Mouse (Mus musculus): ENCODE measurements around the gene Gstp2.

Gstp2 gene

GRCm38 (mm10) chr19:4011086-4011485, 34.7 kb downstream of the Gstp2 start:
- DNase-seq (ENCODE audit: low spot score in 2 of 2), result no peak

GRCm38 (mm10) chr19:4005971-4006370, 39.9 kb downstream of the Gstp2 start:
- no peak for DNase-seq (ENCODE audit: low spot score in 2 of 2)

GRCm38 (mm10) chr19:4005091-4005490, 40.7 kb downstream of the Gstp2 start:
- no peak for DNase-seq (ENCODE audit: low spot score in 2 of 2)

- no peak for DNase-seq (ENCODE audit: low spot score in 2 of 2)
These were observed 41.5 kb downstream of the Gstp2 start for GRCm38 (mm10) chr19:4004331-4004730.

GRCm38 (mm10) chr19:4003641-4004040, 42.2 kb downstream of the Gstp2 start:
- no peak for DNase-seq (ENCODE audit: low spot score in 2 of 2)

- no peak for DNase-seq (ENCODE audit: low spot score in 2 of 2)
These were observed 42.7 kb downstream of the Gstp2 start, which contains the start of gene Doc2g for GRCm38 (mm10) chr19:4003112-4003511. Gene Doc2g, plus strand, starts transcription at chr19:4003313.

- no peak for DNase-seq (ENCODE audit: low spot score in 2 of 2)
These were observed 44.1 kb downstream of the Gstp2 start for GRCm38 (mm10) chr19:4001752-4002151.

- DNase-seq (ENCODE audit: low spot score in 2 of 2), result no peak
These were observed 44.8 kb downstream of the Gstp2 start for GRCm38 (mm10) chr19:4000949-4001525.

- DNase-seq (ENCODE audit: low spot score in 2 of 2), result peak; percentile 93 to 94
These were observed 45.5 kb downstream of the Gstp2 start, which contains the start of the genes Nudt8 and Gm49405 for GRCm38 (mm10) chr19:4000119-4000900. Gene Nudt8, plus strand, starts transcription at chr19:4000580. Gene Gm49405, plus strand, starts transcription at chr19:4000626.

GRCm38 (mm10) chr19:3999121-3999730, 46.6 kb downstream of the Gstp2 start:
- DNase-seq (ENCODE audit: low spot score in 2 of 2), result no peak

GRCm38 (mm10) chr19:3998335-3998734, 47.5 kb downstream of the Gstp2 start:
- no peak for DNase-seq (ENCODE audit: low spot score in 2 of 2)

- no peak for DNase-seq (ENCODE audit: low spot score in 2 of 2)
These were observed 48.6 kb downstream of the Gstp2 start for GRCm38 (mm10) chr19:3997231-3997630.

- no peak for DNase-seq (ENCODE audit: low spot score in 2 of 2)
These were observed 49.1 kb downstream of the Gstp2 start for GRCm38 (mm10) chr19:3996747-3997146.

GRCm38 (mm10) chr19:3996106-3996505, 49.7 kb downstream of the Gstp2 start:
- no peak for DNase-seq (ENCODE audit: low spot score in 2 of 2)

GRCm38 (mm10) chr19:3995505-3995904, 50.3 kb downstream of the Gstp2 start:
- no peak for DNase-seq (ENCODE audit: low spot score in 2 of 2)

- DNase-seq (ENCODE audit: low spot score in 2 of 2), result no peak
These were observed 50.9 kb downstream of the Gstp2 start for GRCm38 (mm10) chr19:3994932-3995331.

- DNase-seq (ENCODE audit: low spot score in 2 of 2), result no peak
These were observed 53.4 kb downstream of the Gstp2 start, which contains the start of gene Tbx10 for GRCm38 (mm10) chr19:3992416-3992815. Gene Tbx10, plus strand, starts transcription at chr19:3992752.

GRCm38 (mm10) chr19:3991966-3992365, 53.9 kb downstream of the Gstp2 start:
- no peak for DNase-seq (ENCODE audit: low spot score in 2 of 2)

GRCm38 (mm10) chr19:3991562-3991961, 54.3 kb downstream of the Gstp2 start:
- no peak for DNase-seq (ENCODE audit: low spot score in 2 of 2)

- no peak for DNase-seq (ENCODE audit: low spot score in 2 of 2)
These were observed 55.0 kb downstream of the Gstp2 start for GRCm38 (mm10) chr19:3990804-3991203.
